Mouse (Mus musculus) cerebellum, adult 18-20 months (tissue): Measurements from ENCODE around the gene Frmd4b.
A peak's percentile ranks its signal among the peaks of the same experiment; 100 is the strongest.

ENCODE experiments used
- DNase-seq, 2 experiments: peaks; one replicate each; pipeline ENCODE4 v3.0.0; 2021

The Frmd4b gene

GRCm38 (mm10) chr6:97309161-97309560, 308.2 kb downstream of the Frmd4b start:
- DNase-seq, result no peak

- DNase-seq, result no peak
These were observed 308.8 kb downstream of the Frmd4b start for GRCm38 (mm10) chr6:97308562-97308961.

- no peak for DNase-seq
These were observed 310.1 kb downstream of the Frmd4b start for GRCm38 (mm10) chr6:97307231-97307630.

GRCm38 (mm10) chr6:97306351-97306750, 311.0 kb downstream of the Frmd4b start:
- no peak for DNase-seq

GRCm38 (mm10) chr6:97305491-97305890, 311.9 kb downstream of the Frmd4b start:
- no peak for DNase-seq

- peak; percentile 49 to 62 for DNase-seq
These were observed 312.3 kb downstream of the Frmd4b start for GRCm38 (mm10) chr6:97305010-97305409.

- peak; percentile 30 to 39 for DNase-seq
These were observed 313.8 kb downstream of the Frmd4b start for GRCm38 (mm10) chr6:97303277-97304109.

GRCm38 (mm10) chr6:97302303-97302702, 315.0 kb downstream of the Frmd4b start:
- DNase-seq, result no peak

- DNase-seq, result no peak
These were observed 316.7 kb downstream of the Frmd4b start for GRCm38 (mm10) chr6:97300659-97301058.

GRCm38 (mm10) chr6:97300180-97300579, 317.2 kb downstream of the Frmd4b start:
- DNase-seq, result no peak

- DNase-seq, result no peak
These were observed 320.2 kb downstream of the Frmd4b start for GRCm38 (mm10) chr6:97297151-97297550.

- DNase-seq, result no peak
These were observed 321.3 kb downstream of the Frmd4b start for GRCm38 (mm10) chr6:97295866-97296527.

GRCm38 (mm10) chr6:97295416-97295815, 321.9 kb downstream of the Frmd4b start:
- no peak for DNase-seq

- no peak for DNase-seq
These were observed 323.4 kb downstream of the Frmd4b start for GRCm38 (mm10) chr6:97293667-97294569.

GRCm38 (mm10) chr6:97292894-97293293, 324.4 kb downstream of the Frmd4b start:
- DNase-seq, result no peak

GRCm38 (mm10) chr6:97292096-97292495, 325.2 kb downstream of the Frmd4b start:
- no peak for DNase-seq

- DNase-seq, result no peak
These were observed 326.0 kb downstream of the Frmd4b start for GRCm38 (mm10) chr6:97291159-97291908.

GRCm38 (mm10) chr6:97290687-97291086, 326.7 kb downstream of the Frmd4b start:
- no peak for DNase-seq

- no peak for DNase-seq
These were observed 327.5 kb downstream of the Frmd4b start for GRCm38 (mm10) chr6:97289838-97290237.

GRCm38 (mm10) chr6:97289316-97289820, 328.0 kb downstream of the Frmd4b start:
- DNase-seq, result no peak

GRCm38 (mm10) chr6:97288047-97288855, 329.1 kb downstream of the Frmd4b start:
- no peak for DNase-seq
